Mouse (Mus musculus) gastrocnemius, postnatal 10 days (tissue): ENCODE data around the gene Rsph10b. TPM values are rescaled to one million over a fixed set of nuclear protein-coding genes. Genes with fewer than 3 reads are reported as not detected.

Experiments used
- DNase-seq: peaks from one replicate; pipeline ENCODE4 v3.0.0; 2021; ENCODE audit warnings: mixed read lengths
- long read RNA-seq, 2 experiments: library from polyadenylated mRNA; stranded (forward); transcript quantifications; one replicate each; pipeline ENCODE4 v2.0.0; 2021
- total RNA-seq, 2 experiments: library from RNA; stranded (reverse); gene quantifications; 2 replicates each; pipeline ENCODE4 v1.2.3; 2021

The Rsph10b gene
- 1 to 10 TPM; 1.2 to 1.5 TPM for total RNA-seq
- long read RNA-seq, experiment 1, partial matches to known transcripts = 0 of 1 reads
- long read RNA-seq, experiment 1, other reads (novel, unspliced or antisense) = 1 of 1 reads
- long read RNA-seq, experiment 2, partial matches to known transcripts = 0 of 2 reads
- long read RNA-seq, experiment 2, other reads (novel, unspliced or antisense) = 0 of 2 reads

DNA sequence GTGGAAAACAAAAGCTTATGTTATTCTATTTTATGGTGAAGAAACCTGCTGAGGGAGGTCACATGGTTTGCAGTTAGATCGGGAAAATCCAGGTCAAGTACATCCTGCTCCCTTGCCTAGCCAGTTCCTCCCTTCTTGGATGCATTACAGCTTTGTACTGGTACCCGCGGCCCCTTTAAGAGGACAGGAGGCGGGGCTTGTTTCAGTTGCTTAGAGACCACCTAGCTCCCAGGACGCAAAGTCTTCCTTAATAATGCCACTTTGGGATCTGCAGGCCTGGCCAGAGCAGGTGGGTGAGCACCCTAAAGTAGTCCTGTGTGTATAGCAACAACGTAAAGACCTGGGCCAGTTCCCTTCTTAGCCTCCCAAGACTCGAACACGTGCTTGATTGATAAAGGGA is at the start of gene Rsph10b:
Rsph10b (plus strand) TSS at position 205 of the 400 bp plus-strand sequence.
- DNase-seq = no peak

- DNase-seq = no peak
These were observed 47.6 kb upstream of the Rsph10b start for GRCm38 (mm10) chr5:143885274-143885673.

DNA sequence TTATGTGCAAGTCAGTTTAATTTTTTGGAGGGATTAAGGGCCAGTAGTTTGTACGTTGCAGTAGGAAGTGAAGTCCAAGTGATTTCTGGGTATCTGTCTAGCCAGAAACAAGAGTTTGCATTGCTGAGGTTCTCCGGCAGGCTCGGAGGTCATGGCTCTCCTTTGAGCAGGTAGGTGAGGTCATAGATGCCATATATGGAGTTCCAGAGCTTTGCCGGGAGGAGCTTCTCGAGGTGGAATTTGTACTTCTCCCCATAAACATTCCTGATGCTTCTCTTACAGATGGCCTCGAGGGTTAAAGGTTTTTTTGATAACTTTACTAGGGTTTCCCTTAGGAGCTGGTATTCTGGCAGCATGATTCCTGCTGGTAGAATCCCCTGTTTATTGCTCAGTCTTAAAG is 42.1 kb upstream of the Rsph10b start:
- DNase-seq = no peak

GRCm38 (mm10) chr5:143892255-143892886 is 40.5 kb upstream of the Rsph10b start:
- DNase-seq = no peak

- no peak for DNase-seq
These were observed 39.4 kb upstream of the Rsph10b start for GRCm38 (mm10) chr5:143893396-143893795.

GRCm38 (mm10) chr5:143897635-143898330 is 35.1 kb upstream of the Rsph10b start, which contains the start of gene Ankrd61:
Gene Ankrd61 (minus strand): TSS chr5:143897685.
- DNase-seq = no peak

- DNase-seq = peak; percentile 81
These were observed 30.7 kb upstream of the Rsph10b start for GRCm38 (mm10) chr5:143902111-143902510.

DNA sequence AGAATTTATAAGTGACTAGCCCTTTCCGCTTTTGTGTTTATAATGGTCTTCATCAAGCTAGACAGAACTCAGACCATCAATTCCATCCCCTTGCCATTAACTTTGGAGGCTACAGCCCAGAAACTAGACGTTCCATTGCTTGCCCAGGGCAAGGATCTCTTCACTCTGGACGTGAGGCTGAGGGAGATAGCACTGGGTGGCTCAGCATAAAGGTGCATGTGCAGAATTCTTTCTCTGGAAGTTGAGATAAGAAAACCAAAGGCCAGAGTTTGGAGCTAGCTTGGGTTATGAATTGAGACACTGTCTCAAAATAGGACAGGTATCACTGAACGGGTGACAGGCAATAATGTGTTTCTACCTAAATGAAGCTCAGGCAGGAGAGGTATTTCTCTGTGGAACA is 29.0 kb upstream of the Rsph10b start:
- DNase-seq = no peak

DNA sequence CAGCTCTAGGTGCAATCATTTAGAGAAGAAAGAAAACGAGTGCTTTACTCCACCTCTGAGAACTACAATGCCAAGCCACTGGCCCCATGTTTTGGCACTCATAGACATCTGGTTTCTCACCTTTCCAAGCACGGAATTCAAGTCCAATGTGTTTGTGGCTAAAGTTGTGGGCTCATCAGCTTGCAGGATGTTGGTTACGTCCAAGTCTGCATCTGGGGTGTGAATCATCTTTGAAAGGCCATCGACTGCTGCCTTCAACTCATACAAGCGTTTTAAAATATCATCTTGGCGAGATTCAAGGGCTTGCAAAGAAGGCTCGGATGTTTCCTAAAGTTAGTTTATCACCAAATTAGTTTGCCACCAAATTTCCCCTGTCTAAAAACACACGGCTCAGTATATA is 26.4 kb upstream of the Rsph10b start:
- DNase-seq = no peak

- DNase-seq = no peak
These were observed 23.9 kb upstream of the Rsph10b start for GRCm38 (mm10) chr5:143908926-143909325.

DNA sequence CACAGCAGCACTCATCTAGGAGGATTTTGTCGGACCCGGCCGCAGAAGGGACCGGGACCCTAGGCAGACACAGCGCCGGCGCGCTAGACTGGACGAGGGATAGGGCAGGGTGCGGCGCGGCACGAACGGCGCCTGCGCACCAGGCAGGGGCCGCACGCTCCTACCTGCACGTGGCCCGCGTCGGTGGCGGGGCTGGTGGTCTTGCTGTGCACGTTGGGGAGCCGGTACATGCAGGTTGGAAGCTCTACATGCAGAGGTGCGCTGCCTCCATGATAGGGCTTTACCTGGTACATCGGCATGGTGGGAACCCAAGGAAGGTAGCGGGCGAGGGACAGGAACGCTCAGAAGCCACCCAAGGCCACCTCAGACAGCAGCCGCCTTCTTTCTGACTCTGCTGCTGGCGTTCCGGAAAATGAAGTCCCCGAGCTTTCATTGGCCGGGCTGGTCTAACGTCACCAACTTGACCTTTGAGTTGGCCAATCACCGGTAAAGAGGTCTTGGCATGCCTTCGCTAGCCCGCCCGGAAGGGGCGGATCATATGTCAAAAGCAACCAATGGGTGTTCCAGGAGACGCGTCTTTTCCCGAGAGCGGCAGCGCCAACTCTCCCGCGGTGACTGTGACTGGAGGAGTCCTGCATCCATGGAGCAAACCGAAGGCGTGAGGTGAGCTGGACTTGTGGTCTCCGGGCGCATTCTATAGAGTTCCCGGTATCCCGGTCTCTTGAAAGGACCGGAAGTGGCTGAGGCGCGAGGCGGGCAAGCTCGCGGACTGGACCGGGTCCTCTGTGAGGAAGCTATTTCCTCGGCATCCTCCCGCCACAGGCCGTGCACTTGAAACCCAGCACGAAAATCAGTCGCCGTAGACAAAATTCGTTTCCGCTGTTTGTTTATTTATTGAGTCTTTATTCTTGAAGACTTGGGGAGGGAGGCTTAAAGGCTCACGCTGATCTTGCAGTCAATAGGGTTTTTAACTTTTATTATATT is 23.1 kb upstream of the Rsph10b start, which contains the start of the genes Aimp2 and Pms2:
Aimp2 (minus strand) TSS at position 431 of the 984 bp plus-strand sequence.
Pms2 (plus strand) TSS at position 548 of the 984 bp plus-strand sequence.
- peak; percentile 87 for DNase-seq

DNA sequence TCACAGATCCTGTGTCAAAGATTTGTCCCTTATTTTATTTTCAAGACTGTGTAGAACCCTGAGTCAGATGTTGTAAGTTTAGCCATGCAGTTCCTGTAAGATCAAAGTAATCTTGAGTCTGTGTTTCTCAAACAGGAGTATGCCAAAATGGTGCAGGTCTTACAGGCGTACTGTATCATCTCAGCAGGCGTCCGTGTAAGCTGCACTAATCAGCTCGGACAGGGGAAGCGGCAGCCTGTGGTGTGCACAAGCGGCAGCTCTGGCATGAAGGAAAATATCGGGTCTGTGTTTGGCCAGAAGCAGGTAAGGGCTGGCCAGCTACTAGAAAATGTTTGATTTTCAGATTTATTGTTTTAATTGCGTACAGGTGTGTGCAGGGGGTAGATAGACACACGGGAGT is 16.6 kb upstream of the Rsph10b start:
- no peak for DNase-seq

GRCm38 (mm10) chr5:143917418-143917817 is 15.4 kb upstream of the Rsph10b start:
- peak; percentile 53 for DNase-seq

- DNase-seq = no peak
These were observed 14.7 kb upstream of the Rsph10b start for GRCm38 (mm10) chr5:143918120-143918519.

DNA sequence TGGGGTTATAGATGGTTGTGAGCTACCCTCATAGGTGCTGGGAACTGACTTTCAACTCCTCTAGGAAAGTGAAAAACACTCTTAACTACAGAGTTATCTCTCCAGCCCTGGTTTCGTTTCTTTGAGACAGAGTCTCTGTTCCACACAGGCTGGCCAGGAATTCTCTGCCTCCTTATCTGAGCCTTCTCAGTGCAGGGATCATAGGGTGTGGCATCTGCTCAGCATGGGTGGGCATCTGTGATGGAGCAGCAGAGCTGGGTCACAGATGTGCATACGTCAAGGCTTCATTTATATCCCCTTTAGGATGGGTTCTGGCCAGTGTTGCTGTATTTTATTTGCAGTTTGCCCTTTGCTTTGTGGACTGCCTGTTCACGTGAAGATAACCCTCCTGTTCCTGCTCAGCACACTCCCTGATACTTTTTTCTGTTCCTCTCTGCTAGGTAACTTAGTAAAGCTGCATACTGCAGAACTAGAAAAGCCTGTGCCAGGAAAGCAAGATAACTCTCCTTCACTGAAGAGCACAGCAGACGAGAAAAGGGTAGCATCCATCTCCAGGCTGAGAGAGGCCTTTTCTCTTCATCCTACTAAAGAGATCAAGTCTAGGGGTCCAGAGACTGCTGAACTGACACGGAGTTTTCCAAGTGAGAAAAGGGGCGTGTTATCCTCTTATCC is 7.9 kb upstream of the Rsph10b start:
- no peak for DNase-seq

- no peak for DNase-seq
These were observed 5.0 kb upstream of the Rsph10b start, which contains the start of gene Gm42421 for GRCm38 (mm10) chr5:143927875-143928274. Gene Gm42421 (plus strand): TSS chr5:143928175.

- DNase-seq = no peak
These were observed 3.5 kb upstream of the Rsph10b start for GRCm38 (mm10) chr5:143929291-143929690.

GRCm38 (mm10) chr5:143930656-143931055 is 2.2 kb upstream of the Rsph10b start:
- no peak for DNase-seq

- no peak for DNase-seq
These were observed 813 bp upstream of the Rsph10b start for GRCm38 (mm10) chr5:143931863-143932580.

- DNase-seq = no peak
These were observed 579 bp downstream of the Rsph10b start for GRCm38 (mm10) chr5:143933414-143933813.

DNA sequence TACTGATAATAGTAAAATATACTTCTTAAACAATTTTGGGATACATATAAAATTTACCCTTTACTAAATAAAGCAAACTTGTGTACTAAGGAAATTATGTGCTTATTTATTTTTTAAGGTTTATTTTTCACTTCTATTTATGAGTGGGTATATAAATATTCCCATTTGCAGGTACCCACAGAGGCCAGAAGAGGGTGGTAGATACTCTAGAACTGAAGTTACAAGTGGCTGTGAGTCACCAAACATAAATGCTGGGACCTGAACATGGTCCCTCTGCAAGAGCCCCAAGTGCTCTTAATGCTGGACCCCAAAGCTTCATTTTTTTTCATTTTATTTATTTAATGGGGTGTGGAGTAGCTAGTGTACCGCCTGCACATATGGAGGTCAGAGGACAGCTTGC is 1.0 kb downstream of the Rsph10b start:
- DNase-seq = no peak
